Mouse (Mus musculus): Measurements from ENCODE around the gene Donson.

GRCm38 (mm10) chr16:91734771-91735170, 46.2 kb upstream of the Donson start:
- TF ChIP-seq CTCF (IDR thresholded peaks at IDR 0.05; ENCODE audit: insufficient read depth, low read length) (no peak), POLR2A (IDR thresholded peaks at IDR 0.05; ENCODE audit: borderline replicate concordance, extremely low read depth, low read depth, low read length) (no peak)
